Mouse (Mus musculus): ENCODE data around the gene Foxo1. TPM values are rescaled to one million over a fixed set of nuclear protein-coding genes. Genes with fewer than 3 reads are reported as not detected.

Gene Foxo1
- polyA plus RNA-seq, 1 experiment from 2014 or later, result 4.8 TPM

DNA sequence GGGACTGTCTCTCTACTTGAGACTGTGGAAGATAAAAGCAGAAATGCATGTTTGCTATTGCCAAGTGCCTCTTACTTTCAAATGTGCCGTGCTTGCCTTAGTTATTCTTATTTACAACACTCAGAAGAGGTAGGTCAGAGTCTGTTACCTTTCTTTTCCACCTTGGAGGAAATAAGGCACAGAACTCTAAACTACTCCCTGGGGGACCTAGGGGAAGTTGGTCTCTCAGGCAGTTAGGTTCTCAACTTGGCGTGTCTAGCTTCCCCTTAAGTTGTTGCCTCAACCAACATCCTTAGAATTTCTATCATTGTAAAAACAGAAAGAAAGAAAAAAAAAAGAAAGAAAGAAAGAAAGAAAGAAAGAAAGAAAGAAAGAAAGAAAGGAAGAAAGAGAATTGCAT lies 124.4 kb downstream of the Foxo1 start:
- Histone ChIP-seq H3K27ac (ENCODE audit: low read length) (no peak overlapping the region), H3K9ac (ENCODE audit: low read length) (no peak overlapping the region), H3K4me3 (ENCODE audit: low read length) (no peak overlapping the region), H3K4me1 (replicated peaks; ENCODE audit: control insufficient read depth, insufficient read depth, low read length) (no peaks in the 10 kb centered on the region), H3K9me3 (ENCODE audit: control insufficient read depth, low read length) (no peaks in the 10 kb centered on the region), H3K36me3 (ENCODE audit: control insufficient read depth, insufficient read depth, low read length) (no peaks in the 10 kb centered on the region), H3K4me2 (ENCODE audit: low read depth, low read length) (no peak overlapping the region), H3K27me3 (ENCODE audit: control insufficient read depth, insufficient read depth, low read depth, low read length) (no peaks in the 10 kb centered on the region)
- WGBS, result 52% methylated on average over 2 of the region's 2 CpGs
- ATAC-seq (ENCODE audit: low read depth), result no peak

DNA sequence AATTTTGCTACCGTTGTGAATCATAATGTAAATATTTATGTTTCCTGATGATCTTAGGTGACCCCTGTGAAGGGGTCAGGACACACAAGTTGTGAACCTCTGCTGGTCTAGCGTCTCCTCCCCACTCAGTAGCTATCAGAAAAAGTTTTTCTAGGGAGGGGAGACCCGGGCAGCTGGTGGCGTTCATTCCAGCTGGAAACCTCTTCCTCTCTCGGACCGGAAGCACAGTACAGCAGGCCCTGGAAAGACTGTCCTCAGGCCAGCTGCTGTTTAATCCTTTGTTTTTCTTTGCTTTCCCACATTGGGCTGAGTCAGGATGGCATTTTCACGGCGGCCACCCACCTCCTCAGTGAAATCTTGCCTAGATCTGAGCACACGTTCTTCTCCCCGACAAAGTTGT lies 125.0 kb downstream of the Foxo1 start:
- WGBS, result 39% methylated on average over 10 of the region's 10 CpGs
- H3K4me2 ChIP-seq (ENCODE audit: low read depth, low read length), result no peak overlapping the region
- no peaks in the 10 kb centered on the region for H3K4me1 ChIP-seq (replicated peaks; ENCODE audit: control insufficient read depth, insufficient read depth, low read length)
- H3K9ac ChIP-seq (ENCODE audit: low read length), result no peak overlapping the region
- no peak overlapping the region for H3K27ac ChIP-seq (ENCODE audit: low read length)
- no peaks in the 10 kb centered on the region for H3K27me3 ChIP-seq (ENCODE audit: control insufficient read depth, insufficient read depth, low read depth, low read length)
- 0 out of 2 replicates have a peak, but pooled peaks have one; percentile 46 for ATAC-seq (ENCODE audit: low read depth)
- no peaks in the 10 kb centered on the region for H3K36me3 ChIP-seq (ENCODE audit: control insufficient read depth, insufficient read depth, low read length)
- H3K9me3 ChIP-seq (ENCODE audit: control insufficient read depth, low read length), result no peaks in the 10 kb centered on the region
- no peak overlapping the region for H3K4me3 ChIP-seq (ENCODE audit: low read length)

- Histone ChIP-seq H3K27ac (ENCODE audit: low read length) (no peak overlapping the region), H3K9me3 (ENCODE audit: control insufficient read depth, low read length) (no peaks in the 10 kb centered on the region), H3K9ac (ENCODE audit: low read length) (no peak overlapping the region), H3K27me3 (ENCODE audit: control insufficient read depth, insufficient read depth, low read depth, low read length) (no peaks in the 10 kb centered on the region), H3K4me2 (ENCODE audit: low read depth, low read length) (no peak overlapping the region), H3K36me3 (ENCODE audit: control insufficient read depth, insufficient read depth, low read length) (no peaks in the 10 kb centered on the region), H3K4me1 (replicated peaks; ENCODE audit: control insufficient read depth, insufficient read depth, low read length) (peaks cover 8% of the 10 kb centered on the region), H3K4me3 (ENCODE audit: low read length) (no peak overlapping the region)
- 81% methylated on average over 13 of the region's 13 CpGs for WGBS
- ATAC-seq (ENCODE audit: low read depth), result no peak
These were observed 128.1 kb downstream of the Foxo1 start for GRCm38 (mm10) chr3:52396121-52396731.

GRCm38 (mm10) chr3:52396951-52397615 lies 128.9 kb downstream of the Foxo1 start:
- no peak overlapping the region for H3K27ac ChIP-seq (ENCODE audit: low read length)
- H3K36me3 ChIP-seq (ENCODE audit: control insufficient read depth, insufficient read depth, low read length), result no peaks in the 10 kb centered on the region
- H3K4me3 ChIP-seq (ENCODE audit: low read length), result no peak overlapping the region
- no peaks in the 10 kb centered on the region for H3K9me3 ChIP-seq (ENCODE audit: control insufficient read depth, low read length)
- H3K4me1 ChIP-seq (replicated peaks; ENCODE audit: control insufficient read depth, insufficient read depth, low read length), result peaks cover 17% of the 10 kb centered on the region
- WGBS, result 72% methylated on average over 10 of the region's 10 CpGs
- no peak overlapping the region for H3K4me2 ChIP-seq (ENCODE audit: low read depth, low read length)
- ATAC-seq (ENCODE audit: low read depth), result no peak
- no peaks in the 10 kb centered on the region for H3K27me3 ChIP-seq (ENCODE audit: control insufficient read depth, insufficient read depth, low read depth, low read length)
- H3K9ac ChIP-seq (ENCODE audit: low read length), result no peak overlapping the region

DNA sequence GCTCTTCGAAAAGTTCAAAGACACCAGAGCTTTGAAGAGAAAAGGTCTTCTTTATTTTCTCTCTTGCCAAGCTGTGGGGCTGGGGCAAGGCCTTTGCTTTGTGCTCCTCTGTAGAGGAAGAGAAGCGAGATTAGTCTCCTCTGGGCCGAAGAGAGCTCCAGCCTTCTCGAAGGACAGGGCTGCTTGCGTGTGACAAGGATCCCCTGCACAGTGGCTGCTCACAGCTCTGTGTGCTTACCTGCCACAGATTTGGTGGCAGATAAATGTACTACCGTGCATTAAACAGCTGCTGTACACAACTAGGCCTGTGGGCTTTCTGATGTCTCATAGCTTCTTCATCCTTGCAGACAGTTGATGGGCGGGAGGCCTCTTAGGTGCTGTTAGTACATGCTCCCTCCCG lies 129.8 kb downstream of the Foxo1 start:
- Histone ChIP-seq H3K4me2 (ENCODE audit: low read depth, low read length) (no peak overlapping the region), H3K9me3 (ENCODE audit: control insufficient read depth, low read length) (no peaks in the 10 kb centered on the region), H3K4me1 (replicated peaks; ENCODE audit: control insufficient read depth, insufficient read depth, low read length) (peaks cover 18% of the 10 kb centered on the region), H3K27ac (ENCODE audit: low read length) (no peak overlapping the region), H3K4me3 (ENCODE audit: low read length) (no peak overlapping the region), H3K27me3 (ENCODE audit: control insufficient read depth, insufficient read depth, low read depth, low read length) (no peaks in the 10 kb centered on the region), H3K36me3 (ENCODE audit: control insufficient read depth, insufficient read depth, low read length) (no peaks in the 10 kb centered on the region), H3K9ac (ENCODE audit: low read length) (no peak overlapping the region)
- ATAC-seq (ENCODE audit: low read depth), result no peak
- 77% methylated on average over 8 of the region's 8 CpGs for WGBS

- 12% methylated on average over 19 of the region's 19 CpGs for WGBS
- no peak for ATAC-seq (ENCODE audit: low read depth)
These were observed 132.4 kb downstream of the Foxo1 start for GRCm38 (mm10) chr3:52400284-52401161.

GRCm38 (mm10) chr3:52401162-52401928 lies 133.2 kb downstream of the Foxo1 start:
- no peaks in the 10 kb centered on the region for H3K9me3 ChIP-seq (ENCODE audit: control insufficient read depth, low read length)
- ATAC-seq (ENCODE audit: low read depth), result peak; percentile 77
- peak overlapping the region; percentile 74 for H3K4me2 ChIP-seq (ENCODE audit: low read depth, low read length)
- peak overlapping the region; percentile 42 for H3K4me3 ChIP-seq (ENCODE audit: low read length)
- H3K27ac ChIP-seq (ENCODE audit: low read length), result peak overlapping the region; percentile 43
- no peaks in the 10 kb centered on the region for H3K27me3 ChIP-seq (ENCODE audit: control insufficient read depth, insufficient read depth, low read depth, low read length)
- 3% methylated on average over 26 of the region's 26 CpGs for WGBS
- H3K4me1 ChIP-seq (replicated peaks; ENCODE audit: control insufficient read depth, insufficient read depth, low read length), result peaks cover 21% of the 10 kb centered on the region
- H3K36me3 ChIP-seq (ENCODE audit: control insufficient read depth, insufficient read depth, low read length), result no peaks in the 10 kb centered on the region
- H3K9ac ChIP-seq (ENCODE audit: low read length), result peak overlapping the region; percentile 61

More at GRCm38 (mm10) chr3:52400284-52401161, 132.4 kb downstream of the Foxo1 start:
- H3K36me3 ChIP-seq (ENCODE audit: control insufficient read depth, insufficient read depth, low read length), result no peaks in the 10 kb centered on the region
- H3K27me3 ChIP-seq (ENCODE audit: control insufficient read depth, insufficient read depth, low read depth, low read length), result no peaks in the 10 kb centered on the region
- H3K4me2 ChIP-seq (ENCODE audit: low read depth, low read length), result peak overlapping the region; percentile 74
- H3K4me3 ChIP-seq (ENCODE audit: low read length), result peak overlapping the region; percentile 42
- H3K9ac ChIP-seq (ENCODE audit: low read length), result peak overlapping the region; percentile 61; the same call in 1 of the 2 replicates
- H3K9me3 ChIP-seq (ENCODE audit: control insufficient read depth, low read length), result no peaks in the 10 kb centered on the region
- H3K4me1 ChIP-seq (replicated peaks; ENCODE audit: control insufficient read depth, insufficient read depth, low read length), result peaks cover 21% of the 10 kb centered on the region
- no peak overlapping the region for H3K27ac ChIP-seq (ENCODE audit: low read length)
